Mouse (Mus musculus) lung, postnatal 10 days (tissue): ENCODE results near the gene Manba.
"Not testable (repeated sequence)": the region's sequence is repeated elsewhere in the genome, so short reads cannot be mapped to it uniquely, and the experiment has no call there.

ENCODE experiments used
- DNase-seq: peaks from one replicate; pipeline ENCODE4 v3.0.0; 2021

Manba gene

DNA sequence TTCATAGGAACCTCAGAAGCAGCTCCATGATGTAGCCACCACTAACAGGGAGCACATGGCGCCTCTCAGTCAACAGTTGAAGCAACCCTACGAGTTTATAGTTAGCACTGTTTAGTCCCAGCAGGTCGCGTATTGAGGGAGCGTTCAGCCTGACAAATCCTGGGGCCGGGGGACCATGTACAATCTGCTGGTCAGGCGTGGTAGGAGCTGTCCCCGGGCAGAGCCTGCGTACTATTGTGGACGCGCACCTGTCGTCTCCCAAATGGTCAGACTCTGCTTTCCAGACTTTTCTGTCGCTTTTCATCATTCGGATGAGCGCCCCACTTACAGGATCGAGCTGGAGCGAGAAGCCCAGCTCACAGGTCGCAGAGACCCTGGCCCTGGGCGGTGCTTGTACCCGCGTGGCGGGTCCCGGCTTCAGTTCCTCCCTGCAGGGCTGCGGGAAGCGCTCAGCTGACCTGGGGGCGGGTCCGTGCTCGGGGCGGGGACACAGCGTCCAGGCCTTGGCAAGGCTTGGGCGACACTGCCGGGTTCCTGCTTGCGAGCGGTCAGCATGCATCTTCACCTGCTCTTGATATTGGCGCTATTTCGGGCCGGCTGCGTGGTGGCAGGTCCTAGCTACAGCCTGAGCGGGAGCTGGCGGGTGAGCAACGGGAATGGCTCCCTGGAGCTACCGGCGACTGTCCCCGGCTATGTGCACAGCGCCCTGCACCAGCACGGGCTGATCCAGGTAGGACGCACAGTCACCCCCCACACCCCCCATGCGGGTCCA lies at the start of gene Manba:
Gene Manba (plus strand): TSS at position 484 of the 772 bp plus-strand sequence.
- peak; percentile 84 for DNase-seq

DNA sequence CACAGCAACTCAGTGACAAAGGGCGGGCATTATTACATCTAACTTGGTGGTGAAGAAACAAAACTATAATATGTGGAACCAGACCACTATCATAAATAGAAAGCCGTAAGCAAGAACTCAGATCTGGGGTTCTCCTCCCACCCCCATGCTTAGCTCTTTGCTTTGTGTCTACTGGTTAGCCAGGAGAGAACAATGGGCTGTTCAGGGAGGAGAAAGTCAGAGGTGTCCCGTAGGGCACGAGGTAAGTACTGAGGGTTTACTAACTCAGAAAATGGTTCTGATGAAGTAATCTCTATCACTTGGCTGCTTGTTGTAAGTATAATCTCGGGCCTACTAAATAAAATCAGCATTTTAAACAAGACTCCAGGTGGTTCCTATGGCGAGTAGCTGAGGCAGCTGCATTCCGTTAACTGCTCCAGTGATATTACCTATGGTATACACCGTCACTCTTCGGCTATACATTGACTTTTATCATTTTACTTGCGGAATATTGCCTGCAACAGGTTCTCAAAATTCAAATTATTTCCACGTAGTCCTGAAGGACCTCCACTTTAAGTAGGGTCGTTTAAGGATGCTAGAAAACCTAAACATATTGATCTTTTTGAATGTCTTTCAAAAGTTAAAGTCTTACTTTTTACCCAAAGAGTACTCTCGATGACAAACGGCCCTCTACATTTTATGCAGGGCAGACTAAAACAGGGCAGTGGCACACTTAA lies 48.4 kb upstream of the Manba start:
- DNase-seq = no peak

GRCm38 (mm10) chr3:135437758-135438495 lies 47.5 kb upstream of the Manba start, which contains the start of gene Ube2d3:
Ube2d3 (plus strand) TSS chr3:135438149.
- DNase-seq = peak; percentile 99

DNA sequence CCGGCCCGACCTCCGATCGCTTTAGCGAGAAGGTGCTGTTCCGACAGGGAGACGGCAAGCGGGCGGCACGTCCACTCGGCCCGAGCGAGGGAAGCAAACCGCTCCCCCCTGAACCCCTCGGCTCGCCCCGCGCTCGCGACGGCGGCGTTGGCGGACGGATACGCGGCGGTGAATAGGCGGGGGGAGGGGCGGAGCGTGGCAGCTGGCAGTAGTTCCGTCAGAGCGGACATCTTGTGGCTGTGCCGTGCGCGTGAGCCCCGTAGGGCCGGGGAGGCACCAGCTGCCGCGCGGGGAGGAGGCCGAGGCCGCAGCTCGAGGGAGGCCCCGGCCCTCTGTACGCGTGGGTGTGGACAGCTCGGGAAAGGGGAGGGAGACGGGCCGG lies 46.9 kb upstream of the Manba start:
- DNase-seq = peak; percentile 97

DNA sequence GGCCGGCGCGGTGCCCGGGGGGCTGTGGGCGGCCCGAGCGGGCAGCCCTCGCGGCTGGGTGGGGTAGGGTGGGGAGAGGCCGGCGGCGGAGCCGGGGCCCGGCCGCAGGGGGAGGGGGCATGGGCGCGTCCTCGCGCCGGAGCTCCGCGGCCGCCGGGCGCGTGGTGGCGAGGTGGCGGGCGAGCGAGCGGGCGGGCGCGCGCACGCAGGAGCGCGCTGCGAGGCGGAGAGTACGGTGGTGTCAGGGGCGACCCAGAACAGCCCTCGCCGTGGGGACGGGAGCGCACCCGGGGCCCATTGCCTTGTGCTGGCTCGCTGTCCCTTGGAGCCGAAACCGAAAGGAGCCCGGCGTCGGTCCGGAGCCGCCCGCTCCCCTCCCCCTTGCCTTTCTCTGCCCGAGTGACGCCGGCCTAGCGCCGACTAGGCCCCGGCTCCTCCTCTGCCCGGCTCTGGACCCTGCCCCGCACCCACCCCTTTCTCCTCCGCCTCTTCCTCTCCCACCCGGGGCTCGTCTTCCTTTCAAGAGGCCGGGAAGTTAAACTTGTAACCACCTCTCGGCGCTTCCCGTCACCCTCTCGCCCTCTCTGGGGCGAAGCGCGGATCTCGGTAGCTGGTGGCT lies 46.4 kb upstream of the Manba start:
- DNase-seq = peak; percentile 93

- DNase-seq = no peak
Measured at GRCm38 (mm10) chr3:135439651-135440050, 45.8 kb upstream of the Manba start.

DNA sequence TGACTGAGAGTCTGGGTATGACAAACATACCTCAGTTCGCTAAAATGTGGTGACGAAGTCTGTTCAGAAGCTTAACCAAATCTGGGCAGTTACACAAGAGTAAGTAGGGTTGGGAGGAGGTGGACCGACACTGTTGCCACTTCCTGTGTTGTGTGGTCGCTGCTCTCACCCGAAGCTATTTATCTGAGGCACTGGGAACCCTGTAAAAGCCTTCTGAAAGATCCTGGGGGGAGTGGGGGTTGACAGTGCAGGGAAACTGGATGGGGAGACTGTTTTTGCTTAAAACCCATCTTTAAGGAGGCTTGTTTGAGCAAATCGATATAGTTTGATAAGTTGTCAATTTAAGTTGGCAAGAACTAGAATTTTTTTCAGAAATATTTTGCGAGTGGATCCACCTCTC lies 45.2 kb upstream of the Manba start:
- DNase-seq = peak; percentile 60

GRCm38 (mm10) chr3:135440621-135441020 lies 44.8 kb upstream of the Manba start:
- no peak for DNase-seq

- no peak for DNase-seq
Measured at GRCm38 (mm10) chr3:135444930-135445329, 40.5 kb upstream of the Manba start.

DNA sequence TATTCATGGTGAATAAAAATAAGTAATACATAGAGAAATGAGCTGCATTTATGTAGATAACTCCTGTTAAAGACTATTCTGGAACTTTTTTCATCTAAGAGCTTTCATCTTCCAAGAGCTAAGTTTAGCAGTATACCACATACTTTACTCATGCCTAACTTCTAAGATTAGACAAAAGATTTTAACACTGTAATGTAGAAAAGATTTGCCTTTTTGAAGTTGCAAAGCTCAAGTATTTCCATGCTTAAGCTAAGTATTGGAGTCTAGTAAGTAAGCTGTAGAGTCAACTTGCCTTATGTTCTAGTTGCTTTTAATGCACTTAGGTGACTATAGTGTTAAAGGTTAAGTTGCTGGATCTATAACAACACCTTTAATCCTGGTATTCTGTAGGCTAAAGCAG lies 26.4 kb upstream of the Manba start:
- DNase-seq = no peak

DNA sequence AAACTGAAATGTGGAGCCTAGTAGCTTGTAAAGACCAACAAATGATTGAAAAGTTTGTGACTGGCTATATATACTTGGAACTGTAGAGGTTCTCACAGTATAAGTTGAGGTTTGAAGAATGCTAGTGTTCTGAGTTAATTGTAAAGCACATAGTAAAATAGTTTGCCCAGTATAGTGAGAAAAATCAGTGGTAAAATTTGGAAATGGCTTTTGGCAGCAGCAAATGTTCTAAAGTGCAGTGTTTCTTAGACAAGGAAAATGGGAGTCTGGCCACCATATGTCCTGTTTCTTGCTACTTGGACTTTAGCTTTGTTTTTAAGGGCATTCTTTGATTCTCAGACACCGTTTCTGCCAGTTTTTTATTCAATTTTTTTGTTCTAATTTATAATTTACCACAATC lies 17.0 kb upstream of the Manba start:
- DNase-seq = no peak

GRCm38 (mm10) chr3:135469146-135469545 lies 16.3 kb upstream of the Manba start:
- no peak for DNase-seq

DNA sequence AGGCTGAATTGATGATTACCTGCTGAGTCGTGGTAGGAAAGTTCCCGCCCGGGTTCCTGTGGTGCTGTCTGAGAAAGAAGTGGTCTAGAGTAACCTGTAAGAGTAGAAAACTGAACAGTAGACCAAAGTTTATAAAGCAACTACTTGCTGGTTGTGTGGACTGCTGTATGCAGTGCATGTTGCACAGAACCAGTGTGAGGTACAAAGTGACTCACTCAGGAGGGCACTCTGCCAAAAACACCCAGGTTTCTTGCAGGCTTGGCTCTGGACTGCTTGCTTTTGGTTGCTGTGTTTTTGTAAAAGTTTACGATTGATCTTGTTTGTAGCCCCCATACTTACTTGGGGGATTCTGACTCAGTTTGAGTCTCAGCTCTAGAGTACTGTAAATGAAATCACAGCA lies 15.4 kb upstream of the Manba start:
- peak; percentile 75 for DNase-seq

GRCm38 (mm10) chr3:135470823-135471222 lies 14.6 kb upstream of the Manba start:
- no peak for DNase-seq

GRCm38 (mm10) chr3:135475025-135475424 lies 10.4 kb upstream of the Manba start:
- DNase-seq = no peak

DNA sequence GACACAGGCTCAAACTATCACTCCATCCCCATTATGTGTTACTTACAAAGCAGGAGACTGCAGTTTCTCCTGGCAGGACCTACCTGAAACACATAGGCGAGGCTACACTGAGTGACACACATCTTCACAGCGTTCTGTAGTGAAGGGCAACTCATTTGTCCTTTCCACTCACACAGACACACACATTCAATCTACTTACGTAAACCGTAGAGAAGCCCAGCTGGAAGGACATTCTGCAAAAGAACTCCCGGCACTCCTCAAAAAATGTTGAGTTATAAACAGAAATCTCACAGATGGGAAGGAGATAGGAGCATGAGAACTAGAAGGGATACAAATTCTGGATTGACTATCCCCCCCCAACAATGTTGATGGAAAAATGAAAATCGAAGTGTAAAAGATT lies 9.1 kb upstream of the Manba start:
- DNase-seq = no peak

- DNase-seq = no peak
Measured at GRCm38 (mm10) chr3:135476977-135477376, 8.4 kb upstream of the Manba start.

DNA sequence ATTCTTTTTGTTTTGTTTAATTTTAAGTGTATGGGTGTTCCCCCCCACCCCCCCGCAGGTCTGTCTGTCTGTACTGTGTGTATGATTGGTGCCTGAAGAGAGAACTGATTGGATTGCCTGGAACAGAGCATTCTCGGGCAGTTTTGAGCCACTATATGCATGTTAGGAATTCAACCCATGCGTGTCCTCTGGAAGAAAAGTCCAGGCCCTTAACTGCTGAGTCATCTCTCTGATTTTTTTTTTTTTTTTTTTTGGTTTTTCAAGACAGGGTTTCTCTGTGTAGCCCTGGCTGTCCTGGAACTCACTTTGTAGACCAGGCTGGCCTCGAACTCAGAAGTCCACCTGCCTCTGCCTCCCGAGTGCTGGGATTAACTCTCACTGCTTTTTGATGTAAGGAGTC lies 6.3 kb upstream of the Manba start:
- not testable (repeated sequence) for DNase-seq

DNA sequence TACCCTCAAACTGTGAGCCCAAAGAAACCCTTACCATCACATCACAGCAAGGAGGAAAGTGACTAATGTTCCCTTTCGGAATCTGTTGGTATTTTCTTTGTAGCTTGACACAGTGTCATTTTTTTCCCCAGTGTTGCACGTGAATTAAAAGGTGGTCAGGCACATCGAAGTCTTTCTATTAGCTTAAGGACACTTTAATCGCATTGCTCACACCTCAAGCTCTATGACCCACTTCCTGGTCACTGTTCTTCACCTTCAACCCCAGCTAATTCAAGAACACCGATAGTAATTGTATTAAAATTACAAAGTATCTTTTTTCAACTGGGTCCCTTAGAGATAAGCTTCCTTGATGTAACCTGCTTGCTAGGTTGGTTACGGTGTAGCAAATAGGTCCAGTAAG lies 4.6 kb upstream of the Manba start:
- no peak for DNase-seq

GRCm38 (mm10) chr3:135481608-135482007 lies 3.8 kb upstream of the Manba start:
- no peak for DNase-seq

DNA sequence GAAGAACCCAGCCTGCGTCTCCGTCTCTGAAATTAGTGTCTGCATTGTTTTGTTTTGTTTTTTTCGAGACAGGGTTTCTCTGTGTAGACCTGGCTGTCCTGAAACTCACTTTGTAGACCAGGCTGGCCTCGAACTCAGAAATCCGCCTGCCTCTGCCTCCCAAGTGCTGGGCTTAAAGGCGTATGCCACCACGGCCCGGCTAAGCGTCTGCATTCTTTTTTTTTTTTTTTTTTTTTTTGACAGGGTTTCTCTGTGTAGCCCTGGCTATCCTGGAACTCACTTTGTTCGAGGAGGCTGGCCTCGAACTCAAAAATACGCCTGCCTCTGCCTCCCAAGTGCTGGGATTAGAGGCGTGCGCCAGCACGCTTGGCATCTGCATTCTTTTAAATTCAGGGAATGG lies 761 bp upstream of the Manba start:
- not testable (repeated sequence) for DNase-seq

DNA sequence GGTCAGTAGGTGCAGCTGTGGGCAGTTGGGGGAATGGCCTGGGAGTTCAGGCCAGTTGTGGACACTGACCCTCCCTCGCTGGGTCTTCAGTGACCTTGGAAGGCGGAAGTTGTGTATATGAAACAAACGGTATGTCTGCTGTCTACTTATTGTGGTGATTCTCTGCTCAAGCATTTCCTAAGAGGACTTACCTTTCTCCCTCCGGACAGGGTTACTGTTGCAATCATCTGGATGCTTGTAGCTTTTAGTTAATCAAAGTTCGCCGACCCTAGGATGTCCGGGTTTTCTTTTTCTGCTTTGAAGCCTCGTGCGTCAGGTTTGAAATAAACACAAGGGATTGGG lies 460 bp downstream of the Manba start:
- no peak for DNase-seq

DNA sequence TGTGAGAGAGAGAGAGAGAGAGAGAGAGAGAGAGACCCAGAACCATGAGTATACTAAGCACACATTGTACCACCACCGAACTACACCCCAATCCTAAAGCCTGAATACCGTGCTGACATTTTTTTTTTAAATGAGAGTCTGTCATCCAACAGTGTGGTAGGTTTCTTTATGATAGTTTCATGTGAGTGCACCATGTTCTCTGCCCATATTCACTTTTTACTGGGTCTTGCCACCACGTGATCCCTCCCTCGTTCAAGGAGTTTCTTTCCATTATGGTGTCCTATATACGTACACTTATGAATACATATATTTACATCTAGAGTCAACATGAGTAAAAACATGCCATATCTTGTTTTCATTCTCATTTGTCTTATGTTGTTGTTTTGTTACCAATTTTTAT lies 940 bp downstream of the Manba start:
- no peak for DNase-seq
